Mouse (Mus musculus) megakaryocyte, embryonic 14.5 days (primary cell): ENCODE results near the gene Stpg2.

Experiments used
- FLI1 ChIP-seq: IDR thresholded peaks from 2 replicates; pipeline ENCODE4 v1.6.1; 2012; ENCODE audit warnings: low read length, inconsistent platforms, mixed read lengths
- GATA1 ChIP-seq: IDR thresholded peaks from 3 replicates; pipeline ENCODE4 v1.6.1; 2012; ENCODE audit warnings: mixed read lengths, low read length, inconsistent platforms, borderline replicate concordance

- no peak for TF ChIP-seq GATA1
- TF ChIP-seq FLI1: no peak
These were observed 471.2 kb downstream of the Stpg2 start for GRCm38 (mm10) chr3:139676723-139677122.
